Mouse (Mus musculus) heart, embryonic 13.5 days (tissue): ENCODE results near the gene Tmem255a. TPM values are rescaled to one million over a fixed set of nuclear protein-coding genes. Genes with fewer than 3 reads are reported as not detected.
"Not testable (repeated sequence)": the region's sequence is repeated elsewhere in the genome, so short reads cannot be mapped to it uniquely, and the experiment has no call there.

Experiments used
- ATAC-seq: fragments of 200-750 bp; cut with Nextera tagmentation; 2 replicates; pipeline ENCODE4 v1.8.0; 2017; ENCODE audit warnings: moderate TSS enrichment; ENCODE audit not compliant: insufficient number of reproducible peaks, low FRiP score, low TSS enrichment; ENCODE audit errors: extremely low read depth
- H3K27ac ChIP-seq: fragments of 300-500 bp; sonication (generic); replicated peaks from 2 replicates; pipeline ENCODE4 v1.5.1; 2015; ENCODE audit warnings: moderate library complexity, mild to moderate bottlenecking, inconsistent platforms
- H3K27me3 ChIP-seq: fragments of 300-500 bp; sonication (generic); replicated peaks from 2 replicates; pipeline ENCODE4 v1.6.1; 2015; ENCODE audit warnings: mild to moderate bottlenecking, inconsistent platforms
- H3K36me3 ChIP-seq: fragments of 300-500 bp; sonication (generic); 2 replicates; pipeline ENCODE4 v1.6.1; 2015; ENCODE audit warnings: mild to moderate bottlenecking, inconsistent platforms
- H3K4me1 ChIP-seq: fragments of 300-500 bp; sonication (generic); 2 replicates; pipeline ENCODE4 v1.6.1; 2015; ENCODE audit warnings: inconsistent platforms
- H3K4me2 ChIP-seq: fragments of 300-500 bp; sonication (generic); 2 replicates; pipeline ENCODE4 v1.6.1; 2015; ENCODE audit warnings: inconsistent platforms, mild to moderate bottlenecking, moderate library complexity
- H3K4me3 ChIP-seq: fragments of 300-500 bp; sonication (generic); 2 replicates; pipeline ENCODE4 v1.5.1; 2015; ENCODE audit warnings: moderate library complexity, mild to moderate bottlenecking, inconsistent platforms
- H3K9ac ChIP-seq: fragments of 300-500 bp; sonication (generic); 2 replicates; pipeline ENCODE4 v1.6.1; 2015; ENCODE audit warnings: inconsistent platforms, mild to moderate bottlenecking, moderate library complexity
- H3K9me3 ChIP-seq: fragments of 300-500 bp; sonication (generic); 2 replicates; pipeline ENCODE4 v1.6.1; 2016; ENCODE audit warnings: inconsistent platforms
- WGBS: fragments of 180-500 bp; shearing (Covaris S2); methylation state at CpG from one replicate; pipeline ENCODE4 v1.1.7; 2015; ENCODE audit warnings: mixed read lengths; 5-methylcytosine and 5-hydroxymethylcytosine counted together
- polyA plus RNA-seq: library from polyadenylated mRNA; unstranded; fragments of >200 nt; fragmentation: Nextera tagmentation; extraction: Ambion mirVana; gene quantifications from 2 replicates; pipeline ENCODE4 v1.2.1, GENCODE M21; 2015

Gene Tmem255a
- polyA plus RNA-seq, 1 experiment from 2014 or later, result 14.3 TPM

GRCm38 (mm10) chrX:38207392-38207791, 44.8 kb downstream of the Tmem255a start:
- no peak overlapping the region for H3K27ac ChIP-seq
- no peak overlapping the region for H3K4me2 ChIP-seq
- no peak overlapping the region for H3K9ac ChIP-seq
- H3K4me3 ChIP-seq, result no peak overlapping the region
- no peaks in the 10 kb centered on the region for H3K4me1 ChIP-seq
- no peaks in the 10 kb centered on the region for H3K27me3 ChIP-seq
- H3K36me3 ChIP-seq, result no peaks in the 10 kb centered on the region
- ATAC-seq, result no peak
- H3K9me3 ChIP-seq, result no peaks in the 10 kb centered on the region
- 55% methylated on average over 1 of the region's 1 CpGs for WGBS

- Histone ChIP-seq H3K36me3 (no peaks in the 10 kb centered on the region), H3K9ac (no peak overlapping the region), H3K9me3 (no peaks in the 10 kb centered on the region), H3K27me3 (no peaks in the 10 kb centered on the region), H3K4me2 (no peak overlapping the region), H3K4me3 (no peak overlapping the region), H3K27ac (no peak overlapping the region), H3K4me1 (no peaks in the 10 kb centered on the region)
- no peak for ATAC-seq
- WGBS, result 45% methylated on average over 2 of the region's 2 CpGs
Observed at GRCm38 (mm10) chrX:38201816-38202215, 50.4 kb downstream of the Tmem255a start.

GRCm38 (mm10) chrX:38190458-38190764, 61.8 kb downstream of the Tmem255a start:
- H3K9me3 ChIP-seq, result no peaks in the 10 kb centered on the region
- H3K27me3 ChIP-seq, result no peaks in the 10 kb centered on the region
- 0 out of 2 replicates have a peak, but pooled peaks cover 8% of the 10 kb centered on the region for H3K4me1 ChIP-seq
- no peak for ATAC-seq
- 18% methylated on average over 3 of the region's 3 CpGs for WGBS
- peaks cover 13% of the 10 kb centered on the region for H3K36me3 ChIP-seq
- H3K4me2 ChIP-seq, result peak overlapping the region; percentile 72
- H3K4me3 ChIP-seq, result peak overlapping the region; percentile 76
- H3K9ac ChIP-seq, result peak overlapping the region; percentile 88
- peak overlapping the region; percentile 88 for H3K27ac ChIP-seq

GRCm38 (mm10) chrX:38189552-38190457, 62.4 kb downstream of the Tmem255a start, which contains the start of gene Zbtb33:
Gene Zbtb33, plus strand, starts transcription at chrX:38189793.
- Histone ChIP-seq H3K36me3 (peaks cover 13% of the 10 kb centered on the region), H3K27ac (peak within 1 kb of the TSS; percentile 88), H3K4me3 (peak within 1 kb of the TSS; percentile 76), H3K4me2 (peak within 1 kb of the TSS; percentile 72), H3K9me3 (no peaks in the 10 kb centered on the region), H3K27me3 (no peaks in the 10 kb centered on the region), H3K9ac (peak within 1 kb of the TSS; percentile 88), H3K4me1 (0 out of 2 replicates have a peak, but pooled peaks cover 8% of the 10 kb centered on the region)
- WGBS, result 15% methylated on average over 72 of the region's 72 CpGs
- peak; percentile 71 for ATAC-seq

- Histone ChIP-seq H3K4me1 (0 out of 2 replicates have a peak, but pooled peaks cover under 1% of the 10 kb centered on the region), H3K36me3 (no peaks in the 10 kb centered on the region), H3K4me3 (no peak overlapping the region), H3K27ac (no peak overlapping the region), H3K4me2 (no peak overlapping the region), H3K9ac (no peak overlapping the region), H3K27me3 (no peaks in the 10 kb centered on the region), H3K9me3 (no peaks in the 10 kb centered on the region)
- WGBS, result 50% methylated on average over 2 of the region's 2 CpGs
- no peak for ATAC-seq
Observed at GRCm38 (mm10) chrX:38185520-38185919, 66.7 kb downstream of the Tmem255a start.

- Histone ChIP-seq H3K27me3 (no peaks in the 10 kb centered on the region), H3K36me3 (no peaks in the 10 kb centered on the region), H3K4me1 (no peaks in the 10 kb centered on the region), H3K4me2 (peak overlapping the region; percentile 81), H3K9me3 (peaks cover 7% of the 10 kb centered on the region), H3K9ac (no peak overlapping the region), H3K4me3 (peak overlapping the region; percentile 56; the same call in 1 of the 2 replicates), H3K27ac (no peak overlapping the region)
- 12% methylated on average over 13 of the region's 15 CpGs for WGBS
- peak; percentile 58; the same call in 1 of the 2 replicates for ATAC-seq
Observed at GRCm38 (mm10) chrX:38181608-38182258, 70.5 kb downstream of the Tmem255a start.

- Histone ChIP-seq H3K27ac (no peak overlapping the region), H3K9ac (peak overlapping the region; percentile 62)
- 13% methylated on average over 38 of the region's 38 CpGs for WGBS
Observed at GRCm38 (mm10) chrX:38180656-38181607, 71.3 kb downstream of the Tmem255a start.

GRCm38 (mm10) chrX:38179891-38180310, 72.3 kb downstream of the Tmem255a start:
- H3K27me3 ChIP-seq, H3K27ac ChIP-seq, ATAC-seq, H3K4me1 ChIP-seq, H3K36me3 ChIP-seq, H3K9me3 ChIP-seq: not testable (repeated sequence)
- peak overlapping the region; percentile 81 for H3K4me2 ChIP-seq
- H3K9ac ChIP-seq, result peak overlapping the region; percentile 66; the same call in 1 of the 2 replicates
- WGBS, result 37% methylated on average over 19 of the region's 19 CpGs
- peak overlapping the region; percentile 43 for H3K4me3 ChIP-seq

More at GRCm38 (mm10) chrX:38180656-38181607, 71.3 kb downstream of the Tmem255a start:
- peak; percentile 54; the same call in 1 of the 2 replicates for ATAC-seq
- H3K4me2 ChIP-seq, result peak overlapping the region; percentile 81
- H3K27me3 ChIP-seq, result no peaks in the 10 kb centered on the region
- H3K9me3 ChIP-seq, result peaks cover 7% of the 10 kb centered on the region
- no peaks in the 10 kb centered on the region for H3K4me1 ChIP-seq
- H3K4me3 ChIP-seq, result peak overlapping the region; percentile 56
- H3K36me3 ChIP-seq, result no peaks in the 10 kb centered on the region

GRCm38 (mm10) chrX:38166592-38166991, 85.6 kb downstream of the Tmem255a start:
- Histone ChIP-seq H3K36me3 (no peaks in the 10 kb centered on the region), H3K4me2 (no peak overlapping the region), H3K9me3 (no peaks in the 10 kb centered on the region), H3K4me3 (no peak overlapping the region), H3K27me3 (no peaks in the 10 kb centered on the region), H3K9ac (no peak overlapping the region), H3K27ac (no peak overlapping the region), H3K4me1 (no peaks in the 10 kb centered on the region)
- no peak for ATAC-seq
- WGBS, result 64% methylated on average over 4 of the region's 4 CpGs

- Histone ChIP-seq H3K9me3 (no peaks in the 10 kb centered on the region), H3K9ac (no peak overlapping the region), H3K4me2 (no peak overlapping the region), H3K27me3 (no peaks in the 10 kb centered on the region), H3K4me3 (no peak overlapping the region), H3K36me3 (no peaks in the 10 kb centered on the region), H3K4me1 (no peaks in the 10 kb centered on the region), H3K27ac (no peak overlapping the region)
- no peak for ATAC-seq
- 66% methylated on average over 9 of the region's 9 CpGs for WGBS
Observed at GRCm38 (mm10) chrX:38166064-38166463, 86.2 kb downstream of the Tmem255a start.
